Mouse (Mus musculus) neutrophil, adult 5-6 weeks (primary cell): Measurements from ENCODE around the gene Adam19. TPM values are rescaled to one million over a fixed set of nuclear protein-coding genes. Genes with fewer than 3 reads are reported as not detected.
"Not testable (repeated sequence)": the region's sequence is repeated elsewhere in the genome, so short reads cannot be mapped to it uniquely, and the experiment has no call there.

Experiments
- ATAC-seq: fragments of 151-379, 151-347 bp; 2 replicates; pipeline ENCODE4 v1.8.0; 2017; ENCODE audit warnings: mild to moderate bottlenecking, moderate TSS enrichment; ENCODE audit not compliant: insufficient number of reproducible peaks, poor library complexity, low FRiP score, severe bottlenecking; ENCODE audit errors: extremely low read depth
- total RNA-seq: library from RNA; stranded (forward); fragments of 200-1000 nt; gene quantifications from 2 replicates; pipeline ENCODE4 v1.2.3, GENCODE M21; 2017

Adam19 gene
- total RNA-seq, 1 experiment from 2014 or later, result 114 TPM

- no peak for ATAC-seq
Observed at GRCm38 (mm10) chr11:46169908-46170307, 114.1 kb downstream of the Adam19 start.

GRCm38 (mm10) chr11:46172128-46172527, 116.3 kb downstream of the Adam19 start:
- no peak for ATAC-seq

- ATAC-seq, result no peak
Observed at GRCm38 (mm10) chr11:46176155-46176554, 120.4 kb downstream of the Adam19 start.

GRCm38 (mm10) chr11:46177246-46178043, 121.7 kb downstream of the Adam19 start:
- ATAC-seq, result no peak

- ATAC-seq, result not testable (repeated sequence)
Observed at GRCm38 (mm10) chr11:46182031-46182430, 126.2 kb downstream of the Adam19 start.

GRCm38 (mm10) chr11:46184946-46185345, 129.2 kb downstream of the Adam19 start:
- no peak for ATAC-seq

GRCm38 (mm10) chr11:46185486-46185885, 129.7 kb downstream of the Adam19 start:
- no peak for ATAC-seq

- no peak for ATAC-seq
Observed at GRCm38 (mm10) chr11:46188283-46188682, 132.5 kb downstream of the Adam19 start.

- no peak for ATAC-seq
Observed at GRCm38 (mm10) chr11:46194175-46194574, 138.4 kb downstream of the Adam19 start.

Other genes with a start within 250 kb of the Adam19 start
- gene Clint1, start 203.9 kb upstream of the Adam19 start, total RNA-seq, result 113 and 119 TPM in 2 replicates
- gene Lsm11, start 111.1 kb upstream of the Adam19 start, total RNA-seq, result 2.5 and 2.9 TPM in 2 replicates
- 4.2 and 5.9 TPM in 2 replicates for gene Thg1l, start 100.5 kb upstream of the Adam19 start, total RNA-seq
- gene Sox30, start 75.7 kb upstream of the Adam19 start, total RNA-seq, result not detected in 2 replicates
- gene Gm12166, start 3.7 kb upstream of the Adam19 start, total RNA-seq, result 10.7 and 11.8 TPM in 2 replicates
- 0.12 TPM in 1 of 2 replicates, not detected in the other for gene Nipal4, start 110.5 kb downstream of the Adam19 start, total RNA-seq
- 0.35 and 0.37 TPM in 2 replicates for gene Fndc9, start 179.5 kb downstream of the Adam19 start, total RNA-seq